Mouse (Mus musculus): ENCODE measurements around the gene Bcat2. TPM values are rescaled to one million over a fixed set of nuclear protein-coding genes. Genes with fewer than 3 reads are reported as not detected.
"Not testable (repeated sequence)": the region's sequence is repeated elsewhere in the genome, so short reads cannot be mapped to it uniquely, and the experiment has no call there.

The Bcat2 gene
- polyA plus RNA-seq (2015; fragmentation: Nextera tagmentation; extraction: Ambion mirVana), result 44.1 and 45.4 TPM in 2 replicates

DNA sequence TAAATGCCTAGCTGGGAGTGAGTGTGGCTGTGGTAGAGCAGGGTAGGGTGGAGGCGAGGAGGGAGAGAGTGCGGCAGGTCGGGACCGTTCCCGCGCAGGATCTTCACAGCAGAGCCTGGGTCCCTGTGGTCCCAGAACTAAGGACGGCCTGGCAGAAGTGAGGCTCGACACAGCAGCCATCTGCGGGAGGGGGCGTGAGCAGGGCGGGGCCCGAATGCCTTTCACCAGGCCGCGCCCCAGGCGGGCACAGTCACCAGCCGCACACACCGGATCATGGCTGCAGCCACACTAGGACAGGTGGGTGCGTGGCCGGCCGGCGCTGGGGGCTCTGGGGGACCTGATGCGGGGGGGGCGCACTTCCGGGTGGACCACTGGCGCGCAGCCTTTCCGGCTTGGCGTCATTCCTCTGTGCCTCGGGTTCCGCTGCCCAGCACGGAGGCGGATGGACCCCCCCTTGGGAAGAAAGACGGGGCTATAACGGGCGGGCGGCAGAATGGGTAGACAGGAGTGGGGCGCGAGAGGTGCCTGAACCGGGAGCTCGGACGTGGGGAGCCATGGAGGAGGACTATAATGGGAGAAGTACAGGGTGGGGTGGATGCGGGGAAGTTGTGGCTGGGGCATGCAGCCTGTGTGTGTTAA lies at the start of gene Bcat2:
Gene Bcat2 (plus strand): TSS at position 51 of the 639 bp plus-strand sequence.
- Histone ChIP-seq H3K9me3 (replicated peaks) (no peaks in the 10 kb centered on the region), H3K9ac (peak within 1 kb of the TSS; percentile 88), H3K4me1 (replicated peaks) (peaks cover 76% of the 10 kb centered on the region), H3K36me3 (peaks cover 8% of the 10 kb centered on the region; the same call in 1 of the 2 replicates), H3K27me3 (no peaks in the 10 kb centered on the region), H3K4me2 (peak within 1 kb of the TSS; percentile 97), H3K4me3 (replicated peaks) (peak within 1 kb of the TSS; percentile 78), H3K27ac (peak within 1 kb of the TSS; percentile 88)
- ATAC-seq (ENCODE audit: low read depth) (peak; percentile 64), DNase-seq (peak; percentile 77)
- WGBS (ENCODE audit: insufficient replicate concordance), result 3% methylated on average over 36 of the region's 42 CpGs

DNA sequence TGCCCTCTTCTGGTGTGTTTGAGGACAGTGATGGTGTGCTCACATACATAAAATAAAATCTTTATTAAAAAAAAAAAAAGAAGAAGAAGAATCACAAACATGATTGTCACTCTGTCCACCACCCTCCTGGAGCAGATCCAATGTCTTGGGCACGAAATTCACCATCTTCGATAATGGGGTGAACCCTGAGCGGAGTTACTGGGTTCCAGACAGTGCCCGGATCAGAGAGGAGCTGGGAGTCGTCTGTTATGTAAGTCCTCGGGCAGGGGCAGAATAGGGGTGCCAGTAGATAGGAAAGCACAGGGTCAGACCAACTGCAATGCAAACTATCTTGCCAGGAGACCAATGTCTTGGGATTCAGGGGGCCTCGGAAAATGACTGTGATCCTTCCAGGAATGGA lies 49.3 kb upstream of the Bcat2 start:
- peak overlapping the region; percentile 99; the same call in 1 of the 2 replicates for H3K27ac ChIP-seq
- 88% methylated on average over 7 of the region's 7 CpGs for WGBS (ENCODE audit: insufficient replicate concordance)
- H3K4me2 ChIP-seq, result peak overlapping the region; percentile 80
- peaks cover 40% of the 10 kb centered on the region for H3K36me3 ChIP-seq
- H3K9ac ChIP-seq, result 0 out of 2 replicates have a peak overlapping the region, but pooled peaks have one; percentile 2
- H3K9me3 ChIP-seq (replicated peaks), result no peaks in the 10 kb centered on the region
- ATAC-seq (ENCODE audit: low read depth), result no peak
- peaks cover 73% of the 10 kb centered on the region for H3K4me1 ChIP-seq (replicated peaks)
- no peak for DNase-seq
- H3K4me3 ChIP-seq (replicated peaks), result 0 out of 2 replicates have a peak overlapping the region, but pooled peaks have one; percentile 99
- no peaks in the 10 kb centered on the region for H3K27me3 ChIP-seq

- ATAC-seq (ENCODE audit: low read depth) (no peak), DNase-seq (peak; percentile 78)
- peak overlapping the region; percentile 80 for H3K4me2 ChIP-seq
- peaks cover 40% of the 10 kb centered on the region for H3K36me3 ChIP-seq
- H3K9ac ChIP-seq, result peak overlapping the region; percentile 100
- under 1% methylated on average over 28 of the region's 28 CpGs for WGBS (ENCODE audit: insufficient replicate concordance)
- H3K27ac ChIP-seq, result peak overlapping the region; percentile 99
- peaks cover 65% of the 10 kb centered on the region for H3K4me1 ChIP-seq (replicated peaks)
- H3K4me3 ChIP-seq (replicated peaks), result peak overlapping the region; percentile 99
- no peaks in the 10 kb centered on the region for H3K9me3 ChIP-seq (replicated peaks)
- H3K27me3 ChIP-seq, result no peaks in the 10 kb centered on the region
Observed at GRCm38 (mm10) chr7:45521728-45522184, 48.2 kb upstream of the Bcat2 start.

DNA sequence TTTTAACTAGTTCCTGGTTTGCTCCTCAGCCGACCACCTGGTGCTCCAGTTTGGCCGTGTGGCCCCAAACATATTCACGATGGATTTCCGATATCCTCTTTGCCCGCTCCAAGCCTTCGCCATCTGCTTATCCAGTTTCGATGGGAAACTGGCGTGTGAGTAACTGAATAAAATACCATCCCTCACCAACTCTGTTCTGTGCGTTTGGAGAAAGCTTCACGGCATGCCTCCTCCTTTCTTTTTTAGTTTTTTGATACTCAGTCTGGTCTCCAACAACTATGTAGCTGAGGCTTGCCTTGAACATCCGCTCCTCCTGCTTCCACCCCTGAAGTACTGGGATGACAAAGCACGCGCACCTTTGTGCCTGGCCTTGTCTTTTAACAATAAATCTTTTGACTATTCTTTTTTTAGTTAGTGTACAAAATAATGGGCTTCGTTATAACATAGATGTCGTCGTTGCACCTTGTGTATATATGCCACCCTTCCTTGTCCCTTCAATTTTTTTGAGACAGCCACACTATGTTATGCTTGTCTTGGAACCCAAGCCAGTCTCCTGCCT lies 47.7 kb upstream of the Bcat2 start:
- Histone ChIP-seq H3K9me3 (replicated peaks) (no peaks in the 10 kb centered on the region), H3K27ac (peak overlapping the region; percentile 99), H3K27me3 (no peaks in the 10 kb centered on the region), H3K4me2 (peak overlapping the region; percentile 80), H3K9ac (peak overlapping the region; percentile 100), H3K36me3 (peaks cover 40% of the 10 kb centered on the region), H3K4me1 (replicated peaks) (peaks cover 68% of the 10 kb centered on the region), H3K4me3 (replicated peaks) (peak overlapping the region; percentile 99)
- ATAC-seq (ENCODE audit: low read depth) (no peak), DNase-seq (no peak)
- 52% methylated on average over 16 of the region's 16 CpGs for WGBS (ENCODE audit: insufficient replicate concordance)

- Histone ChIP-seq H3K4me3 (replicated peaks) (peak overlapping the region; percentile 99), H3K4me2 (peak overlapping the region; percentile 80), H3K27ac (peak overlapping the region; percentile 99), H3K36me3 (peaks cover 40% of the 10 kb centered on the region), H3K9me3 (replicated peaks) (no peaks in the 10 kb centered on the region), H3K9ac (peak overlapping the region; percentile 100), H3K4me1 (replicated peaks) (peaks cover 73% of the 10 kb centered on the region), H3K27me3 (no peaks in the 10 kb centered on the region)
- peak; percentile 16 for ATAC-seq (ENCODE audit: low read depth)
- WGBS (ENCODE audit: insufficient replicate concordance), result 49% methylated on average over 18 of the region's 18 CpGs
- peak; percentile 66 for DNase-seq
Observed at GRCm38 (mm10) chr7:45522957-45523676, 46.8 kb upstream of the Bcat2 start.

DNA sequence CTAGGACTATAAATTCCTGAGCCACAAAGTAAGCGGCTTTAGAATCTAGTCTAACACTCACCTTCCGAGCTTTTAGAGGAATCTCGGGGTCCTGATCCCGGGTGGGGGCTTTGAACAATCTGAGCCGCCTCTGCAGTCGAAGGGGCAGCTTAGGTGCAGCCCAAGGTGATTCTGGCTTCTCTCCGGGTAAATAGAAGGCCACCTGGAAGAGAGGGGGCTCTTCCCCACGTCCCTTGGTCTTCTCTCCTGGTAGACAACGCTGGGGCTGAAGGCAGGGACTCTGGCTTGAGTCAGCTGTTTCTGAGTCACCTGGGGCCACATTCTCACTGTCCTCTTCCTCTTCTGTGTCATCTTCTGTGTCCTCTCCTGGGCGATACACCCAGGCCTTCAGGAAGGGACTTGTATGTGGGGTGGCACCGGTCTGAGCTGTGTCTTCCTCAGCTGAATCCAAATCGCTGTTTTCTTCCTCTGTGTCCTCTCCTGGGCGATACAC lies 46.2 kb upstream of the Bcat2 start:
- Histone ChIP-seq H3K36me3 (peaks cover 40% of the 10 kb centered on the region), H3K4me1 (replicated peaks) (peaks cover 68% of the 10 kb centered on the region), H3K4me3 (replicated peaks) (peak overlapping the region; percentile 99), H3K27me3 (no peaks in the 10 kb centered on the region), H3K9ac (peak overlapping the region; percentile 100), H3K27ac (peak overlapping the region; percentile 99), H3K4me2 (peak overlapping the region; percentile 80), H3K9me3 (replicated peaks) (no peaks in the 10 kb centered on the region)
- ATAC-seq (ENCODE audit: low read depth), result no peak
- 42% methylated on average over 13 of the region's 13 CpGs for WGBS (ENCODE audit: insufficient replicate concordance)
- DNase-seq, result no peak

- 4% methylated on average over 12 of the region's 12 CpGs for WGBS (ENCODE audit: insufficient replicate concordance)
- Histone ChIP-seq H3K9ac (peak overlapping the region; percentile 100), H3K27ac (peak overlapping the region; percentile 99), H3K36me3 (peaks cover 40% of the 10 kb centered on the region), H3K4me2 (peak overlapping the region; percentile 80), H3K27me3 (no peaks in the 10 kb centered on the region), H3K4me1 (replicated peaks) (peaks cover 67% of the 10 kb centered on the region), H3K4me3 (replicated peaks) (peak overlapping the region; percentile 99), H3K9me3 (replicated peaks) (no peaks in the 10 kb centered on the region)
- peak; percentile 86 for ATAC-seq (ENCODE audit: low read depth)
- DNase-seq, result peak; percentile 92
Observed at GRCm38 (mm10) chr7:45524841-45525621, 44.9 kb upstream of the Bcat2 start.

DNA sequence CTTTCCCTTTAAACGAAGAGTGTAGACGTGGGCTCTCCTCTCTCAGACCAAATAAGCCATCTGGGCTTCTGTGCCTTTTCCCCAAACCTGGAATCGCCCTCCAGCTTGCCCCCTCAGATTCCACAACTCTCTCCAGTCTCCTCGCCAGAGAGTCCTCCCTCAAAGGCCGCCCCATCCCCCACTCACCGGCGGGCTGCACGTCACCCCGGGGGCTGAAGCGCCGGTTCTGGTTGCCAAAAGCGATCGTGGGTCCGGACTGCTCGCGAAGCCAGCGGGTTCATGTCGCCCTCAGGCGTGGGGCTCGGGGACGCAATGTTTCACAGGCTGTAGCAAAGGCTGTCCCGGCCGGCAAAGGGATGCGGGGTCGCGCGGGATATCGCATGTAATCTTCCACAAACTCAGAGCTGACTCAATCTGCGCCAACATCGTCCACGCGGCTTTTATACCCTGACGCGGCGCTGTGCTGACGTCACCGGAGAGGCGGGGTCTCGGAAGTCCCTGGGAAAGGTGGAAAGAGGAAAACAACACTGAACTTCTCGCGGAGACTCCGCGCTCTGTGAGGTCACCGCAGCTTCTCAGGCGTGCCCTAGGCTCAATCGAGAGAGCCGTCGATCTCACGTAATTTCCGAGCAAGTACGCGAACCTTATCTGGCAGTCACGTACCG lies 44.0 kb upstream of the Bcat2 start, which contains the start of the genes Ppp1r15a and Plekha4:
Gene Ppp1r15a (minus strand): TSS at position 460 of the 665 bp plus-strand sequence.
Gene Plekha4 (plus strand): TSS at position 522 of the 665 bp plus-strand sequence.
- DNase-seq (peak; percentile 94), ATAC-seq (ENCODE audit: low read depth) (peak; percentile 68)
- peak within 1 kb of the TSS; percentile 99 for H3K4me3 ChIP-seq (replicated peaks)
- under 1% methylated on average over 54 of the region's 54 CpGs for WGBS (ENCODE audit: insufficient replicate concordance)
- H3K27ac ChIP-seq, result peak within 1 kb of the TSS; percentile 99
- H3K9ac ChIP-seq, result peak within 1 kb of the TSS; percentile 100
- no peaks in the 10 kb centered on the region for H3K9me3 ChIP-seq (replicated peaks)
- H3K4me1 ChIP-seq (replicated peaks), result peaks cover 66% of the 10 kb centered on the region
- no peaks in the 10 kb centered on the region for H3K27me3 ChIP-seq
- peak within 1 kb of the TSS; percentile 80 for H3K4me2 ChIP-seq
- peaks cover 35% of the 10 kb centered on the region for H3K36me3 ChIP-seq

DNA sequence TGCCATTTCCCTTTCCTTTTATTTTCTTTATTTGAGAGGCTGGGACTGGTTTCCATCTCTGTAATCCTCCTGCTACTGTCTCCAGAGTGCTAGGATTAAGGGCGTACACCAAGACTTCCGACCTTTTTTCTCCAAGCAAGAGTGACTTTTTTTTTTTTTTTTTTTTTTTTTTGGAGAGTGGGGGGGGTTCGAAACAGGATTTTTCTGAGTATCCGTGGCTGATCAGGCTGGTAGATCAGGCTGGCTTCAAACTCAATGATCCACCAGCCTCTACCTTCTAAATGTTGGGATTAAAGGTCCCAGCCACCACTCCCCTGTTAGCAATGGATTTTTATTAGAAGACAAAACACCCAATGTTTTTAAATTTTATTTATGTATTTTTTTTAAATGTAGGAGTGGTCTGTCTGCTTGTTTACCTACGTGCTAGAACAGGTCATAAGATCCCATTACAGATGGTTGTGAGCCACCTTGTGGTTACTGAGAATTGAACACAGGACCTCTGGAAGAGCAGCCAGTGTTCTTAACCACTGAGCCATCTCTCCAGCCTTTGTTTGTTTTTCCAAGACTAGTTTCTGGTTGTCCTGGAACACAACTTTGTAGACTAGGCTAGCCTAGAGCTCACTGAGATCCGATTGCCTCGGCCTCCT lies 43.4 kb upstream of the Bcat2 start:
- H3K27me3 ChIP-seq, result no peaks in the 10 kb centered on the region
- H3K9ac ChIP-seq, result peak overlapping the region; percentile 100
- ATAC-seq (ENCODE audit: low read depth), result no peak
- H3K4me3 ChIP-seq (replicated peaks), result peak overlapping the region; percentile 99
- 16% methylated on average over 7 of the region's 7 CpGs for WGBS (ENCODE audit: insufficient replicate concordance)
- peak overlapping the region; percentile 99 for H3K27ac ChIP-seq
- no peaks in the 10 kb centered on the region for H3K9me3 ChIP-seq (replicated peaks)
- peak; percentile 46 for DNase-seq
- peak overlapping the region; percentile 80 for H3K4me2 ChIP-seq
- H3K36me3 ChIP-seq, result peaks cover 31% of the 10 kb centered on the region
- H3K4me1 ChIP-seq (replicated peaks), result peaks cover 60% of the 10 kb centered on the region

- H3K36me3 ChIP-seq, result peaks cover 25% of the 10 kb centered on the region
- not testable (repeated sequence) for DNase-seq; ATAC-seq (ENCODE audit: low read depth); H3K9me3 ChIP-seq (replicated peaks); H3K27me3 ChIP-seq
- H3K9ac ChIP-seq, result peak overlapping the region; percentile 100
- H3K4me2 ChIP-seq, result peak overlapping the region; percentile 80
- peak overlapping the region; percentile 99 for H3K4me3 ChIP-seq (replicated peaks)
- WGBS (ENCODE audit: insufficient replicate concordance), result 67% methylated on average over 6 of the region's 6 CpGs
- H3K27ac ChIP-seq, result peak overlapping the region; percentile 99
- peaks cover 54% of the 10 kb centered on the region for H3K4me1 ChIP-seq (replicated peaks)
Observed at GRCm38 (mm10) chr7:45527169-45527568, 42.8 kb upstream of the Bcat2 start.

Data from liver, embryonic 13.5 days (tissue).